Mouse (Mus musculus) forebrain, embryonic 10.5 days (tissue): ENCODE measurements around the gene Banp. TPM values are rescaled to one million over a fixed set of nuclear protein-coding genes. Genes with fewer than 3 reads are reported as not detected.
A peak's percentile ranks its signal among the peaks of the same experiment; 100 is the strongest.

Source experiments
- DNase-seq: peaks from one replicate; pipeline ENCODE4 v3.0.0-alpha.2; 2017; ENCODE audit warnings: low spot score; ENCODE audit errors: extremely low spot score
- H3K27ac ChIP-seq: fragments of 300-500 bp; sonication (generic); 2 replicates; pipeline ENCODE4 v1.5.1; 2016; ENCODE audit warnings: mild to moderate bottlenecking
- H3K27me3 ChIP-seq: fragments of 300-500 bp; sonication (generic); 2 replicates; pipeline ENCODE4 v1.6.1; 2016; ENCODE audit warnings: mild to moderate bottlenecking; ENCODE audit not compliant: poor library complexity, severe bottlenecking
- H3K36me3 ChIP-seq: fragments of 300-500 bp; sonication (generic); replicated peaks from 2 replicates; pipeline ENCODE4 v1.6.1; 2016; ENCODE audit warnings: mild to moderate bottlenecking, moderate library complexity
- H3K4me1 ChIP-seq: fragments of 300-500 bp; sonication (generic); 2 replicates; pipeline ENCODE4 v1.6.1; 2016
- H3K4me3 ChIP-seq: fragments of 300-500 bp; sonication (generic); 2 replicates; pipeline ENCODE4 v1.5.1; 2016; ENCODE audit warnings: mild to moderate bottlenecking, moderate library complexity
- H3K9me3 ChIP-seq: fragments of 300-500 bp; sonication (generic); 2 replicates; pipeline ENCODE4 v1.6.1; 2016; ENCODE audit warnings: mild to moderate bottlenecking, moderate library complexity
- WGBS: fragments of 180-500 bp; shearing (Covaris S2); methylation state at CpG from one replicate; pipeline ENCODE4 v1.1.7; 2016; 5-methylcytosine and 5-hydroxymethylcytosine counted together
- polyA plus RNA-seq: library from polyadenylated mRNA; unstranded; fragments of >200 nt; fragmentation: Nextera tagmentation; extraction: Ambion mirVana; gene quantifications from 2 replicates; pipeline ENCODE4 v1.2.1, GENCODE M21; 2016

Gene Banp
- polyA plus RNA-seq, 1 experiment from 2014 or later = 44.1 TPM

DNA sequence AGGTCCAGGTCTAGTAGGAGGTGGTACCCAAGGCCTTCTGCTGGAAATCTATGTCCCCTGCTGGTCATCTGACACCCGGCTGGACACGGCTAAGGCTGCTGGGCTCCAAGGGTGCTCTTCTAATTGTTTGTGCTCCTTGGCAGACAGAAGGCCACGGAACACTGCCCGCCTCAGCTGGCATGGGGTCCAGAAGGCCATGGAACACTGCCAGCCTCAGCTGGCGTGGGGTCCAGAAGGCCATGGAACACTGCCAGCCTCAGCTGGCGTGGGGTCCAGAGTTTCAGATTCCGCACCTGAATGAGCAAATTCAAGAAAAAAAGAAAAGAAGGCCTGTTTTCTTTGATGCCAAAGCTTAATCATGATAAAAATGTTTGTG is 32.0 kb downstream of the Banp start:
- Histone ChIP-seq H3K4me3 (no peak overlapping the region), H3K9me3 (no peaks in the 10 kb centered on the region), H3K4me1 (no peaks in the 10 kb centered on the region), H3K36me3 (peaks cover 95% of the 10 kb centered on the region), H3K27me3 (no peaks in the 10 kb centered on the region), H3K27ac (no peak overlapping the region)
- WGBS = 95% methylated on average over 7 of the region's 7 CpGs
- no peak for DNase-seq

DNA sequence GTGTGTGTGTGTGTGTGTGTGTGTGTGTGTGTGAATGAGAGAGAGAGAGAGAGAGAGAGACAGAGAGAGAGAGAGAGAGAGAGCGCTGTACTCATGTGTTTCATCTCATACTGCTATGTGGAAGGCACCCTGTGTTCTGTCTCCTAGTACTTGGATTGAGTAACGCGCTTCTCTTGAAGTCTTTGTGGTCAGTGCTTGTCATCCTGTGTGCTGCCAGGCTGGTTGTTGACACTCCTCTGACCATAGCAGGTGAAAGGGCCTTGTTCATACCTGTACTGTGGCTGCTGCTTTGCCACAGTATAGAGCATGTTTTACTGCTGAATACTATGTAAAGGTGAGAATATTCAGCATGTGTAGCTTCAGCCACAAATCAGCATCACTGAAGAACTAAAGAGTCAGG is 36.1 kb downstream of the Banp start:
- H3K36me3 ChIP-seq = peaks cover 99% of the 10 kb centered on the region
- no peaks in the 10 kb centered on the region for H3K4me1 ChIP-seq

DNA sequence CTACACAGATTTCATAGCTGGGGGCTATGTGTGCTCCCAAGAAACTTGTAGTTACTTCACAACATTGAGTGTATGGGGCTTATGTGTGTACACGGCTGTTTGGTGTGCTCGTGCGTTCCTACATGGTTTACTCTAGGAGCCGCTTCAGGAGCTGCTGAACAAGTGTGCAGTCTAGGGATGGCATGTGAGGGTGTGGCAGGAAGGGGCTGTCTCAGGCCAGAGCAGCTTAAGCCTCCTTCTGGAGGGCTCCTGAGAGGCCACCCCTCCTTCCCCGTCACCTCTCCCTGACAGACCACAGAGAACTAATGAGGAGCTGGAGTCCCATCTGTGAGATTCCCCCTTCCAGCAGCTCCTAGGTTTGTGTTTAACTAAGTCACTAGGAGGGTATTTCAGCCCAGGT is 38.3 kb downstream of the Banp start:
- no peaks in the 10 kb centered on the region for H3K9me3 ChIP-seq
- no peak overlapping the region for H3K27ac ChIP-seq
- peaks cover 99% of the 10 kb centered on the region for H3K36me3 ChIP-seq
- no peaks in the 10 kb centered on the region for H3K4me1 ChIP-seq
- H3K27me3 ChIP-seq = no peaks in the 10 kb centered on the region
- no peak for DNase-seq
- no peak overlapping the region for H3K4me3 ChIP-seq
- WGBS = 89% methylated on average over 5 of the region's 5 CpGs

More for the DNA sequence above, 36.1 kb downstream of the Banp start:
- Histone ChIP-seq H3K4me3 (no peak overlapping the region), H3K27ac (no peak overlapping the region), H3K27me3 (no peaks in the 10 kb centered on the region), H3K9me3 (no peaks in the 10 kb centered on the region)
- 94% methylated on average over 3 of the region's 3 CpGs for WGBS
- no peak for DNase-seq

DNA sequence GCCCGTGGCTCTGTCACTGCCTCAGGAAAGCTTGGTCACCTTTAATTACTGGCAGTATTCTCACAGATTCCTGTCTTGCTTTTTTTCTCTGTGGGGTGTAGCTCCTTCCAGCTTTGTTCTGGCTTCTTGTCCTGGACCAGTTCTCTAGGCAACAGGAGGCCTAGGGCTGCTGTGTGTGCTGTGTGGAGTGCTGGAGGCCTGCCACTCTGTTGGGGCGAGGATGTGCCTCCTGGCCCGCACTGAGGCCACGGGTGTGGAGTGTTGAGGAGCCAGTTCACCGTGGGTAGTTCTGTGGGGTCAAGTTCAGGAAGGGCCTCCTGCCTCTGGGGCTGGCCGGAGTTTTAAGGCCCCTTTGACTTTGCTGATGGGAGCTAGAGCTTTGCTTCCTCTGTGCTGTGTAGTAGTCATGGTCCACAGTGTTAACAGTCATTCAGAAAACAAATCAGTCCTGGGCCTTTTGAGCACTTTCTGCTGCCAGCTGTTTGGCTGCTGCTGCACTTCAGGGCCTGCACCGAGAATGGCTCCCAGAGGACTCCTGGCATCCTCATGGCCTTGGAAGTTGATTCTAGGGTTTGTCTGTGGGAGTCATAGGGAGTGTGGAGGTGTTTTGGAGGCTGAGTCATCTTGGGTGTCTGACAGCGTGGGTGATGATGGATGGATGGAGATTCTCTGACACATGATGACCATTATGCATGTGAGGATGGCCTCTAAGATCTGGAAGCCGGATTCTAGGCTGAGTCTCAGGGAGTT is 41.1 kb downstream of the Banp start:
- H3K4me3 ChIP-seq = no peak overlapping the region
- DNase-seq = no peak
- no peaks in the 10 kb centered on the region for H3K4me1 ChIP-seq
- no peaks in the 10 kb centered on the region for H3K9me3 ChIP-seq
- WGBS = 91% methylated on average over 9 of the region's 9 CpGs
- H3K27ac ChIP-seq = no peak overlapping the region
- H3K27me3 ChIP-seq = no peaks in the 10 kb centered on the region
- peaks cover 96% of the 10 kb centered on the region for H3K36me3 ChIP-seq

DNA sequence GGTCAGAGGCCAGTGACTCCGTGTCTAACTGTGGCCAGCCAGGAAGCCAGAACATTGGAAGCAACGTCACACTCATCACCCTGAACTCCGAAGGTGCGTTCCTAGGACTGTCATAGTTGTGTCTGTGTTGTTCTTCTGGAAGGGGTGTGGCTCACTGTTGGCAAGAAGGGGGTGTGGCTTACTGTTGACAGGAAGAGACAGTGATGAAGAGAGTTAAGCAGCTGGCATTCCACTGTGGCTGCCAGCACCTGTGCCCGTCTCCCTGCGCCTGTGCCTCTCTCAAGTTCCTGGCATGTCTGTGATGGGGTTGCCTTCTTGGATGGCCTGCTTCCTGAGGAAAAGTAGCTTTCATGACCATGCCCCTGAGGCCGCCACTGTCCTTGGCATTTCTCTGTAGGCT is 42.1 kb downstream of the Banp start:
- Histone ChIP-seq H3K36me3 (peaks cover 95% of the 10 kb centered on the region), H3K27me3 (no peaks in the 10 kb centered on the region), H3K27ac (no peak overlapping the region), H3K4me1 (no peaks in the 10 kb centered on the region), H3K4me3 (no peak overlapping the region), H3K9me3 (no peaks in the 10 kb centered on the region)
- WGBS = 89% methylated on average over 7 of the region's 7 CpGs
- no peak for DNase-seq

DNA sequence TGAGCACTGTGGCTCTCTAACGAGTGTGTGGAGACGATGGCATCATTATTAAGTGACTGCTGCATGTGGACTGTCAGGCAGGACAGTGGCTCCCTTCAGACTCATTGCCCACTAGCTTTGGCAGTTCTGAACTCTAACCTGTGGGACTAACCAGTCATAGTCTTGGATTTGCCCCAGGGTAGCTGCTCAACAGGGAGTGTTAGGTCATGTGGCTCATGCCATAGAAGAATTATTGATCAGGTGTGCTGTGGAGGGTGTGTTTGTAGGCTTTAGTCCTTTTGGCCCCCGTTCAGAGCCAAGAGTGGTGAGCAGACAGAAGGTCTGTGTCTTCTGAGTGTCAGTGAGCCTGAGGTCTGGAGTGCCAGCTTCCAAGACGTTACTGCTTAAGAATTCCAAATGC is 43.4 kb downstream of the Banp start:
- Histone ChIP-seq H3K4me3 (no peak overlapping the region), H3K27me3 (no peaks in the 10 kb centered on the region), H3K36me3 (peaks cover 95% of the 10 kb centered on the region), H3K4me1 (no peaks in the 10 kb centered on the region), H3K9me3 (no peaks in the 10 kb centered on the region), H3K27ac (no peak overlapping the region)
- WGBS = 91% methylated on average over 4 of the region's 4 CpGs
- DNase-seq = no peak

DNA sequence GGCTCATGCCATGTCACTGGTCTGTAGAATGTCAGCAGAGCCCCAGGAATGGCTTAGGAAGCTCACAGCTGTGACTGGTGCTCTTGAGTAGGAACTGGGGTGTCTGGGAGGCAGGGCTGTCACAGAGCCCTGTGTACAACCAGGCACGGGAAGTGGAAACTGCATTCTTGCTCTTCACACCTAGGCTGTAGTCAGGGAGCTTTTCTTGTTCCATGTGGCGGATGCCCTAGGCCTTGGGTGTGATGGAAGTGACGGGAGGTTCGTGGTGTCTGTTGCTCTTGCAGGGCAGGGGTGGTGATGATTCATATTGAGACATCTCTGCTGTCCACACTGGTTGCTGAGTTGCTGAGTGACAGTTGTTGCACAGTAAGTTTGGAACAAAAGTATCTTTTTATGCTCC is 45.6 kb downstream of the Banp start:
- H3K9me3 ChIP-seq = no peaks in the 10 kb centered on the region
- H3K27ac ChIP-seq = no peak overlapping the region
- no peak for DNase-seq
- H3K4me1 ChIP-seq = no peaks in the 10 kb centered on the region
- no peak overlapping the region for H3K4me3 ChIP-seq
- peaks cover 95% of the 10 kb centered on the region for H3K36me3 ChIP-seq
- no peaks in the 10 kb centered on the region for H3K27me3 ChIP-seq
- WGBS = 97% methylated on average over 4 of the region's 4 CpGs

DNA sequence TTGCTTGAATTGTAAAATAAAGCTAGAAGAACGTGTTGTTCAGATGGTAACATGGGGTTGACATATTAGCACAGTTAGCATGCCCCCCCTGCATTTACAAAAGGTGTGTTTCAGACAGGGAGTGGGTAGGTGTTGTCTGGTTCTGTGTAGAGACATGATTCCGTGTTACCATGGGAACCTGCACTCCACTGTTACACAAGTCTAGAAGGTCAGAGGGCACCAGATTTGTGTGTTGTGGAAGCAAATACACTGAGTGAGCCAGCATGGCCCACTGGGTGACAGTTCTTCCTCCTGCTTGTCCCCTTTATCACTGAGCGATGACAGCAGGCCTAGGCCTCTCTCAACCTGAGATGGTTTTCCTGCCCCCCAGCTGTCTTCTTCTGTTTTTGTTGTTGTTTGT is 46.3 kb downstream of the Banp start:
- Histone ChIP-seq H3K36me3 (peaks cover 95% of the 10 kb centered on the region), H3K27ac (no peak overlapping the region), H3K4me1 (no peaks in the 10 kb centered on the region), H3K27me3 (no peaks in the 10 kb centered on the region), H3K4me3 (no peak overlapping the region), H3K9me3 (no peaks in the 10 kb centered on the region)
- no peak for DNase-seq
- WGBS = 94% methylated on average over 3 of the region's 3 CpGs

DNA sequence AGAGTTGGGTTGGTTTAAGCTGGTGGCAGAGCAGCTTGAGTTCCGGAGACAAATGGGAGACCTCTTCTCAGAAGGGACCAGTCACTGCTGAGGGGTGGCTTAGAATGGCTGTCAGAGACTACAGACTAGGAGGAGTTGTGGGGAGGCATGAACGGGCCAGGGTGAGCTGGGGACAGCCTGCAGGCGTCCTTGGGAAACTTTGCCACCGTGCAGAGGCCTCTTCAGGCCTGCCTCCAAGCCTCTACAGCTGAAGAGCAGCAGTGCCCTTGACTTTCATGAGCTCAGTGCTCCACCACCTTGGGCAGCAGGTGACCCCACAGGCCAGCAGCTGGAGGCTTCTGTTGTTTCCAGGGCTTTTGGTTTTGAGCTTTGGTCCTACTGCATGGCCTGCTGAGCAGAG is 49.1 kb downstream of the Banp start:
- H3K4me1 ChIP-seq = peaks cover under 1% of the 10 kb centered on the region; the same call in 1 of the 2 replicates
- H3K9me3 ChIP-seq = no peaks in the 10 kb centered on the region
- H3K27me3 ChIP-seq = no peaks in the 10 kb centered on the region
- no peak overlapping the region for H3K27ac ChIP-seq
- peaks cover 95% of the 10 kb centered on the region for H3K36me3 ChIP-seq
- no peak for DNase-seq
- 95% methylated on average over 4 of the region's 4 CpGs for WGBS
- H3K4me3 ChIP-seq = no peak overlapping the region

DNA sequence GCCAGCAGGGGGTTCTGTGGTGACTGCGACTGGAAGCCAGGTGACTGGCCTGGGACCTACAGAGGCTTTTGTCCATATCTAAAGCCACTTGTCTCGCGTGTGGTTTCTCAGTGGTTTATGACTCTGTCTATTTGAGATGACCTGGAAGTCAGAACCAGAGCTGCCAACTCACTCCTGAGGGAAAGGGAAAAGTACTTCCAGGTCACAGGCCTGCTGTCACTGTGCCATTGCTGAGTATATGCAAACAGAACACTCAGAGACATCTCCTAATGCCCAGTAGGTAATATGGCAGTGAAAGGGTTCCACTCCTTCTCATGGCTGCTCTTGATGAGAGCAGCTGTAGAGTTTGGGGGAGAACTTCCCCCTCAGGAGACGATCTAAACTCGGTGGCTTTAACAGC is 49.7 kb downstream of the Banp start:
- Histone ChIP-seq H3K9me3 (no peaks in the 10 kb centered on the region), H3K4me3 (no peak overlapping the region), H3K27ac (no peak overlapping the region), H3K27me3 (no peaks in the 10 kb centered on the region), H3K4me1 (peaks cover 7% of the 10 kb centered on the region), H3K36me3 (peaks cover 96% of the 10 kb centered on the region)
- no peak for DNase-seq
- WGBS = 93% methylated on average over 5 of the region's 5 CpGs

DNA sequence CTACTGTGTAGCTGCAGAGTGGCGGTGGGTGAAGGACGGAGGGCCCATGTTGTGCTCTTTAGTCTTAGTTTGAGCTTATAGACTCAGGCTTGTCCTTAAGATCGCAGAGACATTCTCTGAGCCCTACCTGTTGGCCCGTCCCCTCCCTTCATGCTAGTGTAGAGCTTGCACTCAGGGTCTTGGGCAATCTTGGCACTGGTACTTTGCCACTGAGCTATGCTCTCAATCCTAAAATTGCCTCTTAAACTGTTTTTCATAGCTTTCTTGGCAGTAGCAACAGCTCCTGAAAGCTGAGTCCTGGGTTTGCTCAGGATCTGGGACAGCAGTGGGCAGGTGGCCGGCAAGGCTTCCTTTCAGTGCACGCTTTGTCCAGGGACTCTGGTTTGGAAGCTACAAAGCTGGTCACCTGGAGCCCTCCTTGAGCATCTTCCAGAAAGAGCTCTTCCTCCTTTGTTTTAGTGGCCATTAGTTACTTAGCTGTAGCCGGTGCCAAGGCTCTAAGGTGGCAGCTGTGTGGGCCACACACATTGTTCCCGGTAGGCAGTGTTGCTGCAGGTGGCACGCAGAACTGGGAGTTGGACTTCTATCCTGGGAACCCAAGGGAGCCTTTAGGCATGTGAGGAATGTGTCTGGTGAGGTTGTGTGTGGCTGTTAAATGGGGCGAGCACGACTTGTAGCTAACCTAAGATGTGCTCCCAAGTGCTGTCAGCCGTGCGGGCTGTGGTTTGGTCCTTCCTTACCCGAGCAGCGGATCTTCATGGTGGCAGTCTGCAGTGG is 52.0 kb downstream of the Banp start:
- WGBS = 94% methylated on average over 15 of the region's 15 CpGs

DNA sequence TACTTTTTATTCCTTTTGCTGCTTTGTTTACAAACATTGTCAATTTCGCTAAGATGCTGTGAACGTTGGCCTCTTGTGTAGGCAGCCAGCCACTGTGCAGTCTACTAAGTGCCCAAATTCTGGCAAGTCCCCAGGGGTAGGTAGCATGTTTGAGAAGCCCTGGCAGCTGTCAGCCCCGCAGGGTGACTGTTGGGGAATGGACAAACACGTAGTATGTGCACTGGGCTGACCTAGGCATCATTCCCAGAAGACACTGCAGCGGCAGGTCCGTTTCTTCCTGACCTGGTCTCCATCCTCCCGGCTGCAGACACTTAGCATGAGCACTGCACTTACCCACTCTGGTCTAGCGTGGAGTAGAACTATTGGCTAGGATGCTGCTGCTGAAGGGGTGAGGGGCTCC is 54.1 kb downstream of the Banp start:
- Histone ChIP-seq H3K27me3 (no peaks in the 10 kb centered on the region), H3K36me3 (peaks cover 90% of the 10 kb centered on the region), H3K4me1 (peaks cover 8% of the 10 kb centered on the region), H3K9me3 (no peaks in the 10 kb centered on the region), H3K27ac (peak overlapping the region; percentile 20; the same call in 1 of the 2 replicates), H3K4me3 (no peak overlapping the region)
- DNase-seq = no peak
- 88% methylated on average over 8 of the region's 8 CpGs for WGBS

More for the DNA sequence above, 52.0 kb downstream of the Banp start:
- Histone ChIP-seq H3K9me3 (no peaks in the 10 kb centered on the region), H3K4me3 (no peak overlapping the region), H3K4me1 (peaks cover 8% of the 10 kb centered on the region), H3K27me3 (no peaks in the 10 kb centered on the region), H3K27ac (no peak overlapping the region), H3K36me3 (peaks cover 90% of the 10 kb centered on the region)
- no peak for DNase-seq

DNA sequence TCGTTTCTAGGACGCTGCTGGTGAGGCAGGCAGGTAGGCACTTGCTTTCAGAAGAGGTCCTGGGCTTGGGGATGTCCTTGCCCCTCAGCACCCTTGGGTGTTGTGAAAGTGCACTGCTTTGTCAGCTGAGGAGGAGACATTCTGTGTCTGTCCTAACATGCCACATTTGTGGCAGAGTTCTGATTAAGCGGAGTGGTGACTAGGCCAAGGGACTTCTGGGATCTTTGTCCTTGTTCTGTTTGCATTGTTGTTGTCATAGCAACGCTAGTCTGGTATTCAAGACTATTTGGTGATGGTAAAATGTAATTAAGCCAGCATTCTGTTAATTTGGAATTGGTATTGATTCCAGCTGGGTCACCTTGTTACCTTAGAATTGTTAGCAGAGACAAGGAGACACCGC is 54.6 kb downstream of the Banp start:
- H3K36me3 ChIP-seq = peaks cover 90% of the 10 kb centered on the region
- no peaks in the 10 kb centered on the region for H3K9me3 ChIP-seq
- no peaks in the 10 kb centered on the region for H3K27me3 ChIP-seq
- no peak overlapping the region for H3K4me3 ChIP-seq
- 86% methylated on average over 5 of the region's 5 CpGs for WGBS
- no peak for DNase-seq
- peak overlapping the region; percentile 20; the same call in 1 of the 2 replicates for H3K27ac ChIP-seq
- H3K4me1 ChIP-seq = peaks cover 8% of the 10 kb centered on the region
